Mouse (Mus musculus) stomach, embryonic 15.5 days (tissue): ENCODE data around the gene Gm2115. TPM values are rescaled to one million over a fixed set of nuclear protein-coding genes. Genes with fewer than 3 reads are reported as not detected.

ENCODE experiments used
- ATAC-seq: fragments of 200-750 bp; cut with Nextera tagmentation; 2 replicates; pipeline ENCODE4 v1.8.0; 2017; ENCODE audit warnings: low read depth, moderate number of reproducible peaks, moderate TSS enrichment; ENCODE audit not compliant: insufficient read depth, low FRiP score
- H3K27ac ChIP-seq: fragments of 300-500 bp; sonication (generic); 2 replicates; pipeline ENCODE4 v1.5.1; 2015; ENCODE audit warnings: mild to moderate bottlenecking, inconsistent platforms
- H3K27me3 ChIP-seq: fragments of 300-500 bp; sonication (generic); replicated peaks from 2 replicates; pipeline ENCODE4 v1.6.1; 2015; ENCODE audit warnings: inconsistent platforms
- H3K36me3 ChIP-seq: fragments of 300-500 bp; sonication (generic); 2 replicates; pipeline ENCODE4 v1.6.1; 2015; ENCODE audit warnings: inconsistent platforms
- H3K4me1 ChIP-seq: fragments of 300-500 bp; sonication (generic); 2 replicates; pipeline ENCODE4 v1.6.1; 2015; ENCODE audit warnings: inconsistent platforms
- H3K4me2 ChIP-seq: fragments of 300-500 bp; sonication (generic); 2 replicates; pipeline ENCODE4 v1.6.1; 2015; ENCODE audit warnings: mild to moderate bottlenecking, inconsistent platforms
- H3K4me3 ChIP-seq: fragments of 300-500 bp; sonication (generic); replicated peaks from 2 replicates; pipeline ENCODE4 v1.5.1; 2015; ENCODE audit warnings: inconsistent platforms
- H3K9ac ChIP-seq: fragments of 300-500 bp; sonication (generic); 2 replicates; pipeline ENCODE4 v1.6.1; 2015; ENCODE audit warnings: inconsistent platforms
- H3K9me3 ChIP-seq: fragments of 300-500 bp; sonication (generic); 2 replicates; pipeline ENCODE4 v1.6.1; 2016; ENCODE audit warnings: inconsistent platforms
- WGBS: fragments of 180-500 bp; shearing (Covaris S2); methylation state at CpG from one replicate; pipeline ENCODE4 v1.1.7; 2015; 5-methylcytosine and 5-hydroxymethylcytosine counted together
- polyA plus RNA-seq: library from polyadenylated mRNA; unstranded; fragments of >200 nt; fragmentation: Nextera tagmentation; extraction: Ambion mirVana; gene quantifications from 2 replicates; pipeline ENCODE4 v1.2.1, GENCODE M21; 2015

Gm2115 gene
- polyA plus RNA-seq, 1 experiment from 2014 or later = 3.1 TPM

- ATAC-seq = no peak
- H3K36me3 ChIP-seq = no peaks in the 10 kb centered on the region
- H3K27me3 ChIP-seq = no peaks in the 10 kb centered on the region
- no peaks in the 10 kb centered on the region for H3K9me3 ChIP-seq
- no peak overlapping the region for H3K4me2 ChIP-seq
- H3K27ac ChIP-seq = no peak overlapping the region
- no peak overlapping the region for H3K4me3 ChIP-seq
- no peak overlapping the region for H3K9ac ChIP-seq
- no peaks in the 10 kb centered on the region for H3K4me1 ChIP-seq
- WGBS = 86% methylated on average over 2 of the region's 2 CpGs
These were observed 22.7 kb downstream of the Gm2115 start for GRCm38 (mm10) chr7:84551472-84551871.

DNA sequence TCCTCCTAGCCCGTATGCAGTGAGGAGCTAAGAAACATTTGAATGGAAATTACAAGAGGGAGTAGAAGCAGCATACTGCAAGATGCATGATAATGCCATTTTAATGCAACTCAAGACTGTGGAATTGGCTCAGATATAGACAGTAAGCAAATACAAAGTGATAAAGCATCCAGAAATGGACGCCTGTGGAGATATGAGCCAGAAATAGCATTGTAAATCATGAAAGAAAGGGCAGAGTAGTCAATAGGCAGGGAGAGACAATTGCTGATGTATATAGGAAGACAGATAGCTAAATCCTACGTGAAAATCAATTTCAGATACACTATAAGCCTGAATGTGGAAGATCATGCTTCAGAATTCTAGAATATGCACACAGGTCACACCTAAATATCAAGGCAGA, 26.5 kb downstream of the Gm2115 start:
- Histone ChIP-seq H3K27me3 (no peaks in the 10 kb centered on the region), H3K4me3 (no peak overlapping the region), H3K36me3 (no peaks in the 10 kb centered on the region), H3K9me3 (no peaks in the 10 kb centered on the region), H3K27ac (no peak overlapping the region), H3K9ac (no peak overlapping the region), H3K4me1 (no peaks in the 10 kb centered on the region), H3K4me2 (no peak overlapping the region)
- WGBS = 57% methylated on average over 3 of the region's 3 CpGs
- no peak for ATAC-seq

DNA sequence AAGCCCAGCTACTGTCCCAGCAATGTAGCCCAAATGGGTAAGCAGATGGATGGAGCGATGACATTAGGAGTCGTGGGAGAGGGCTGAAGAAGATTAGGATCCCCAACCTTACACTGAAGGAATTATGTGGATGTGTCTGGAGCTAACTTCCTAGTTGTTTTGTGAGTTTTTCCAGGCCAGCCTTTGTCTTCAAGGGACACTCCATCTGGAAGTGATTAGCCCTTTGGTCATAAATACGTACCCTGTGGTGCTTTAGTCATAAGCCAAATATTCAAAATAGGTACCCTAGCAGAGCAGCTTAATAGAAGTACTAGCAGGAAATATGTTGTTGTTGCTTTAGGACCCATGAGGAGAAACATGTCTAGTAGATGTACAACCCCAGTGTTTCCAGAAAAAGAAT, 28.6 kb downstream of the Gm2115 start:
- H3K27me3 ChIP-seq = no peaks in the 10 kb centered on the region
- no peak for ATAC-seq
- no peak overlapping the region for H3K9ac ChIP-seq
- H3K4me2 ChIP-seq = no peak overlapping the region
- no peaks in the 10 kb centered on the region for H3K9me3 ChIP-seq
- H3K4me3 ChIP-seq = no peak overlapping the region
- no peaks in the 10 kb centered on the region for H3K36me3 ChIP-seq
- H3K27ac ChIP-seq = no peak overlapping the region
- H3K4me1 ChIP-seq = no peaks in the 10 kb centered on the region
- WGBS = 80% methylated on average over 3 of the region's 3 CpGs

DNA sequence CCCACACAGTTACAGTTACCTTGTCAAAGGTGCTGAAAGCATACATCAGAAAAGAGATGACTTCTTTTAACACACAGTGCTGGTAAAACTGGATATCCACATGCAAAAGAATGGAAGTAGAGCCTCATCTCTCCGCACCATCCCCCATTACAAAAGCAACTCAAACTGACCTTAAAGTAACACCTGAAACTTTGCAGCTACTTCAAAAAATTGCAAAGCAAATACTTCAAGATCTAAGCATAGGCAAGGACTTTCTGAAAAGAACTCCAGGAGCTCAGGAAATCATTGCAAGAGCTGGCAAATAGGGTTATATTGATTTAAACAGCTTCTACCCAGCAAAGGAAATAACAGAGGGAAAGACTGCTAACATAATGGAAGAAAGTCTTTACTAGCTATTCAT, 31.7 kb downstream of the Gm2115 start:
- H3K27ac ChIP-seq = no peak overlapping the region
- H3K4me2 ChIP-seq = no peak overlapping the region
- no peak overlapping the region for H3K4me3 ChIP-seq
- H3K36me3 ChIP-seq = no peaks in the 10 kb centered on the region
- no peaks in the 10 kb centered on the region for H3K4me1 ChIP-seq
- no peaks in the 10 kb centered on the region for H3K9me3 ChIP-seq
- WGBS = 89% methylated on average over 1 of the region's 1 CpGs
- no peak overlapping the region for H3K9ac ChIP-seq
- no peak for ATAC-seq
- no peaks in the 10 kb centered on the region for H3K27me3 ChIP-seq

GRCm38 (mm10) chr7:84564236-84564635, 35.5 kb downstream of the Gm2115 start:
- Histone ChIP-seq H3K36me3 (no peaks in the 10 kb centered on the region), H3K27me3 (no peaks in the 10 kb centered on the region), H3K4me2 (no peak overlapping the region), H3K9me3 (no peaks in the 10 kb centered on the region), H3K4me3 (no peak overlapping the region), H3K9ac (no peak overlapping the region), H3K27ac (no peak overlapping the region), H3K4me1 (no peaks in the 10 kb centered on the region)
- WGBS = 72% methylated on average over 3 of the region's 3 CpGs
- ATAC-seq = no peak

- ATAC-seq = no peak
- Histone ChIP-seq H3K27ac (no peak overlapping the region), H3K4me1 (no peaks in the 10 kb centered on the region), H3K4me3 (no peak overlapping the region), H3K9me3 (no peaks in the 10 kb centered on the region), H3K9ac (no peak overlapping the region), H3K27me3 (no peaks in the 10 kb centered on the region), H3K36me3 (no peaks in the 10 kb centered on the region), H3K4me2 (no peak overlapping the region)
- WGBS = 53% methylated on average over 6 of the region's 6 CpGs
These were observed 37.4 kb downstream of the Gm2115 start for GRCm38 (mm10) chr7:84566200-84566599.

DNA sequence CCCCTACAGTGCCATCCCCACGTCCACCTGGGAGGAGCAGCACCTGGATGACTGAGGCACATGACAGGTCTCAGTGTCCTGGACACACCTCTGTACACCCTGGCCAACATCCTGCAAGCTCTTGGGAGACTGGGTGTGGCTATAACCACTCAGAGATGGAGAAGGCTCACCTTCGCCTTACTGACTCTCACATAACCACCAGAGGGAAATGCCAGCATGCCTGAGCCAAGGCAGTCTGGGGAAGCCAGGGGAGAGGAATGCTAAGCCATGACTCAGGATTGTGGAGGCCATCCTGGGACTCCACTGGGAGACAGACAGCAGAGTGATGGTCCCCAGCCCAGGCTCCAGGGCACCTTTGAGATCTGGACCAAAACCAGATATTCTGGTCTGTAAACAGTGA, 48.3 kb downstream of the Gm2115 start:
- no peaks in the 10 kb centered on the region for H3K36me3 ChIP-seq
- H3K27me3 ChIP-seq = no peaks in the 10 kb centered on the region
- no peaks in the 10 kb centered on the region for H3K4me1 ChIP-seq
- no peak overlapping the region for H3K4me2 ChIP-seq
- no peaks in the 10 kb centered on the region for H3K9me3 ChIP-seq
- H3K9ac ChIP-seq = no peak overlapping the region
- H3K27ac ChIP-seq = no peak overlapping the region
- ATAC-seq = no peak
- 84% methylated on average over 2 of the region's 2 CpGs for WGBS
- no peak overlapping the region for H3K4me3 ChIP-seq

GRCm38 (mm10) chr7:84578841-84579240, 50.1 kb downstream of the Gm2115 start:
- H3K4me3 ChIP-seq = no peak overlapping the region
- no peaks in the 10 kb centered on the region for H3K9me3 ChIP-seq
- WGBS = 100% methylated on average over 1 of the region's 1 CpGs
- no peak for ATAC-seq
- no peak overlapping the region for H3K9ac ChIP-seq
- H3K27me3 ChIP-seq = no peaks in the 10 kb centered on the region
- no peaks in the 10 kb centered on the region for H3K4me1 ChIP-seq
- no peaks in the 10 kb centered on the region for H3K36me3 ChIP-seq
- no peak overlapping the region for H3K27ac ChIP-seq
- no peak overlapping the region for H3K4me2 ChIP-seq

- no peak overlapping the region for H3K9ac ChIP-seq
- 78% methylated on average over 1 of the region's 1 CpGs for WGBS
- H3K4me1 ChIP-seq = no peaks in the 10 kb centered on the region
- no peak overlapping the region for H3K4me3 ChIP-seq
- H3K36me3 ChIP-seq = no peaks in the 10 kb centered on the region
- no peaks in the 10 kb centered on the region for H3K9me3 ChIP-seq
- H3K4me2 ChIP-seq = no peak overlapping the region
- H3K27me3 ChIP-seq = no peaks in the 10 kb centered on the region
- ATAC-seq = no peak
- H3K27ac ChIP-seq = no peak overlapping the region
These were observed 51.0 kb downstream of the Gm2115 start for GRCm38 (mm10) chr7:84579769-84580168.

DNA sequence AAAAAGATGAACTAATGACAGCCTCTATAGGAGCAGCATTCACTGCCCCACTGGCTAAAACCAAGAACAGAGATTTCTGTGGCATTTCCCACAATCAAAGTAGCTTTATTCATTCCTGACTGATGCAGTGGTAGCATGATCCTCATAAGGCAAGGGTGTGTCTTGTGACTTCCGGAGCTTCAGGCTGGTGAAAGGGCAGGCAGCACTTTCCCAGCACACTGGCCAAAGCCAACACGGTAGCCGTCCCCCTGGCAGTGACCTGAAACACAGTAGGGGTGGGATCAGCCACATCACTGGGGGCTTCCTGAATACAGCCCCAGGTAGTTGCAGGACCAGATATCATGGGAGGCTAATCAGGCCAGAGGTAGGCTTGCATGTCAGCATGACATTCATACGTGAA, 56.3 kb downstream of the Gm2115 start:
- no peaks in the 10 kb centered on the region for H3K4me1 ChIP-seq
- no peak for ATAC-seq
- WGBS = 88% methylated on average over 4 of the region's 4 CpGs
- H3K27me3 ChIP-seq = no peaks in the 10 kb centered on the region
- H3K36me3 ChIP-seq = no peaks in the 10 kb centered on the region
- no peak overlapping the region for H3K4me3 ChIP-seq
- H3K9me3 ChIP-seq = no peaks in the 10 kb centered on the region
- no peak overlapping the region for H3K4me2 ChIP-seq
- no peak overlapping the region for H3K27ac ChIP-seq
- no peak overlapping the region for H3K9ac ChIP-seq

DNA sequence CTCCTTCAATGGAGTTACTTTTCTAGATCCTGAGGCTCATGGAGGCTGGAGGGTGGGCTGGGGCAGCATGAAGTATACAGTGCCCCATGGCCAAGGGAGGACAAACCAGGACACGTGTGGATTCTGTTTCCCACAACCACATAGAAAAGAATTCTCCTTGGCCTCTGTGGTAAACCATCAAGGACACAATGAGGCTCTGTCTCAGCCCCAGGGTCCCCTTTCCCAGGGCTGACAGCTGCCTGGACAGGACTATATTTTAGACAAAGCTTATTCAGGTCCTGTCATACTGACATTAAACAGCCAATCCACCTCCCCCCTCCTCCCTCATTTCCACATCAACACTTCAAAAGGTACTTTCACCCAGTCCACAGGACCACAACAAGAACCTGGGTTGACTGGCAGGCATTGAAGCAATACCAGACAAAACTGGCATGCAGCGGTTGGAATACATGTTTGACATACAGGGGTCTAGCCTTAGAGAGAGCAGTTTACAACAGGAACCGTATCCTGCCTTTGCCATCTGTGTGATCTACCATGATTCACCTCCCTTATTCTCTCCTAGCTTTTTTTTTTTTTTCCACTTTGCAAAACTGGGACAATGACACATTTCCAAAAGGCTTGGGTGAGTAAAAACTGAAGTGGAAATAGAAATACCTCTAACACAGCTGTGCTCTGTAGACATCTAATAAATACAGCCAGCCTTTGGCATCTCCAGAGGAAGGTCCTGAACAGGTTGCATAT, 57.8 kb downstream of the Gm2115 start:
- Histone ChIP-seq H3K36me3 (no peaks in the 10 kb centered on the region), H3K27me3 (no peaks in the 10 kb centered on the region), H3K4me1 (no peaks in the 10 kb centered on the region), H3K9ac (no peak overlapping the region), H3K27ac (no peak overlapping the region), H3K4me3 (no peak overlapping the region), H3K9me3 (no peaks in the 10 kb centered on the region), H3K4me2 (no peak overlapping the region)
- WGBS = 78% methylated on average over 3 of the region's 3 CpGs
- no peak for ATAC-seq

- no peak overlapping the region for H3K4me2 ChIP-seq
- no peak overlapping the region for H3K27ac ChIP-seq
- H3K36me3 ChIP-seq = no peaks in the 10 kb centered on the region
- H3K27me3 ChIP-seq = no peaks in the 10 kb centered on the region
- H3K9ac ChIP-seq = no peak overlapping the region
- peak; percentile 90 for ATAC-seq
- H3K9me3 ChIP-seq = no peaks in the 10 kb centered on the region
- no peaks in the 10 kb centered on the region for H3K4me1 ChIP-seq
- H3K4me3 ChIP-seq = no peak overlapping the region
- 79% methylated on average over 5 of the region's 5 CpGs for WGBS
These were observed 58.5 kb downstream of the Gm2115 start for GRCm38 (mm10) chr7:84587101-84587783.
